Mouse (Mus musculus): Measurements from ENCODE around the gene Crmp1. TPM values are rescaled to one million over a fixed set of nuclear protein-coding genes. Genes with fewer than 3 reads are reported as not detected.

Gene Crmp1
- 9.4 and 11.8 TPM in 2 replicates for polyA plus RNA-seq (2014; fragmentation: Nextera tagmentation; extraction: Ambion mirVana)

- Histone ChIP-seq H3K9me3 (ENCODE audit: control insufficient read depth, low read length) (no peaks in the 10 kb centered on the region), H3K4me3 (ENCODE audit: low read depth, low read length) (peak within 1 kb of the TSS; percentile 43), H3K36me3 (ENCODE audit: control insufficient read depth, insufficient read depth, low read length) (no peaks in the 10 kb centered on the region), H3K27me3 (replicated peaks; ENCODE audit: control insufficient read depth, insufficient read depth, low read length) (peaks cover 73% of the 10 kb centered on the region), H3K27ac (ENCODE audit: low read depth, low read length) (no peak within 1 kb of the TSS), H3K9ac (ENCODE audit: low read depth, low read length) (no peak within 1 kb of the TSS), H3K4me2 (peak within 1 kb of the TSS; percentile 63), H3K4me1 (replicated peaks; ENCODE audit: control insufficient read depth, insufficient read depth, low read length) (peaks cover 5% of the 10 kb centered on the region; the same call in 1 of the 2 replicates)
- WGBS, result 3% methylated on average over 55 of the region's 56 CpGs
- DNase-seq (ENCODE audit: low spot score), result peak; percentile 69
- peak; percentile 67 for ATAC-seq (replicated peaks; ENCODE audit: low FRiP score)
These were observed at the start of gene Crmp1 for GRCm38 (mm10) chr5:37241651-37242151. Gene Crmp1, plus strand, starts transcription at chr5:37241940.

- DNase-seq (ENCODE audit: low spot score) (no peak), ATAC-seq (replicated peaks; ENCODE audit: low FRiP score) (no peak)
- Histone ChIP-seq H3K4me1 (replicated peaks; ENCODE audit: control insufficient read depth, insufficient read depth, low read length) (peaks cover 2% of the 10 kb centered on the region; the same call in 1 of the 2 replicates), H3K4me3 (ENCODE audit: low read depth, low read length) (no peak overlapping the region), H3K9ac (ENCODE audit: low read depth, low read length) (no peak overlapping the region), H3K27ac (ENCODE audit: low read depth, low read length) (no peak overlapping the region), H3K9me3 (ENCODE audit: control insufficient read depth, low read length) (no peaks in the 10 kb centered on the region), H3K36me3 (ENCODE audit: control insufficient read depth, insufficient read depth, low read length) (no peaks in the 10 kb centered on the region), H3K27me3 (replicated peaks; ENCODE audit: control insufficient read depth, insufficient read depth, low read length) (no peaks in the 10 kb centered on the region), H3K4me2 (no peak overlapping the region)
- 87% methylated on average over 8 of the region's 8 CpGs for WGBS
These were observed 45.5 kb upstream of the Crmp1 start for GRCm38 (mm10) chr5:37196196-37196595.

- H3K27me3 ChIP-seq (replicated peaks; ENCODE audit: control insufficient read depth, insufficient read depth, low read length), result no peaks in the 10 kb centered on the region
- H3K4me3 ChIP-seq (ENCODE audit: low read depth, low read length), result no peak overlapping the region
- DNase-seq (ENCODE audit: low spot score) (no peak), ATAC-seq (replicated peaks; ENCODE audit: low FRiP score) (no peak)
- H3K9ac ChIP-seq (ENCODE audit: low read depth, low read length), result no peak overlapping the region
- no peaks in the 10 kb centered on the region for H3K36me3 ChIP-seq (ENCODE audit: control insufficient read depth, insufficient read depth, low read length)
- no peaks in the 10 kb centered on the region for H3K9me3 ChIP-seq (ENCODE audit: control insufficient read depth, low read length)
- H3K4me2 ChIP-seq, result no peak overlapping the region
- peaks cover 2% of the 10 kb centered on the region; the same call in 1 of the 2 replicates for H3K4me1 ChIP-seq (replicated peaks; ENCODE audit: control insufficient read depth, insufficient read depth, low read length)
- H3K27ac ChIP-seq (ENCODE audit: low read depth, low read length), result no peak overlapping the region
- 53% methylated on average over 10 of the region's 10 CpGs for WGBS
These were observed 45.0 kb upstream of the Crmp1 start for GRCm38 (mm10) chr5:37196666-37197250.

GRCm38 (mm10) chr5:37197423-37197822, 44.3 kb upstream of the Crmp1 start:
- Histone ChIP-seq H3K27me3 (replicated peaks; ENCODE audit: control insufficient read depth, insufficient read depth, low read length) (no peaks in the 10 kb centered on the region), H3K9me3 (ENCODE audit: control insufficient read depth, low read length) (no peaks in the 10 kb centered on the region), H3K4me2 (no peak overlapping the region), H3K9ac (ENCODE audit: low read depth, low read length) (no peak overlapping the region), H3K4me3 (ENCODE audit: low read depth, low read length) (no peak overlapping the region), H3K27ac (ENCODE audit: low read depth, low read length) (no peak overlapping the region), H3K4me1 (replicated peaks; ENCODE audit: control insufficient read depth, insufficient read depth, low read length) (peaks cover 2% of the 10 kb centered on the region; the same call in 1 of the 2 replicates), H3K36me3 (ENCODE audit: control insufficient read depth, insufficient read depth, low read length) (no peaks in the 10 kb centered on the region)
- ATAC-seq (replicated peaks; ENCODE audit: low FRiP score) (no peak), DNase-seq (ENCODE audit: low spot score) (no peak)
- 77% methylated on average over 3 of the region's 3 CpGs for WGBS

- no peaks in the 10 kb centered on the region for H3K9me3 ChIP-seq (ENCODE audit: control insufficient read depth, low read length)
- peak; percentile 39; the same call in 1 of the 2 replicates for ATAC-seq (replicated peaks; ENCODE audit: low FRiP score)
- peaks cover 2% of the 10 kb centered on the region; the same call in 1 of the 2 replicates for H3K4me1 ChIP-seq (replicated peaks; ENCODE audit: control insufficient read depth, insufficient read depth, low read length)
- H3K36me3 ChIP-seq (ENCODE audit: control insufficient read depth, insufficient read depth, low read length), result no peaks in the 10 kb centered on the region
- 42% methylated on average over 2 of the region's 2 CpGs for whole genome bisulfite sequencing
- H3K27ac ChIP-seq (ENCODE audit: low read depth, low read length), result no peak overlapping the region
- H3K9ac ChIP-seq (ENCODE audit: low read depth, low read length), result no peak overlapping the region
- no peak overlapping the region for H3K4me2 ChIP-seq
- H3K27me3 ChIP-seq (replicated peaks; ENCODE audit: control insufficient read depth, insufficient read depth, low read length), result no peaks in the 10 kb centered on the region
- no peak overlapping the region for H3K4me3 ChIP-seq (ENCODE audit: low read depth, low read length)
- peak; percentile 43 for DNase-seq (ENCODE audit: low spot score)
These were observed 43.6 kb upstream of the Crmp1 start for GRCm38 (mm10) chr5:37198011-37198688.

- H3K27ac ChIP-seq (ENCODE audit: low read depth, low read length), result no peak overlapping the region
- peaks cover 2% of the 10 kb centered on the region; the same call in 1 of the 2 replicates for H3K4me1 ChIP-seq (replicated peaks; ENCODE audit: control insufficient read depth, insufficient read depth, low read length)
- no peak overlapping the region for H3K4me2 ChIP-seq
- no peaks in the 10 kb centered on the region for H3K27me3 ChIP-seq (replicated peaks; ENCODE audit: control insufficient read depth, insufficient read depth, low read length)
- ATAC-seq (replicated peaks; ENCODE audit: low FRiP score) (no peak), DNase-seq (ENCODE audit: low spot score) (no peak)
- no peaks in the 10 kb centered on the region for H3K9me3 ChIP-seq (ENCODE audit: control insufficient read depth, low read length)
- no peaks in the 10 kb centered on the region for H3K36me3 ChIP-seq (ENCODE audit: control insufficient read depth, insufficient read depth, low read length)
- H3K9ac ChIP-seq (ENCODE audit: low read depth, low read length), result no peak overlapping the region
- WGBS, result 56% methylated on average over 1 of the region's 1 CpGs
- no peak overlapping the region for H3K4me3 ChIP-seq (ENCODE audit: low read depth, low read length)
These were observed 39.5 kb upstream of the Crmp1 start for GRCm38 (mm10) chr5:37202285-37202684.

GRCm38 (mm10) chr5:37204886-37205285, 36.9 kb upstream of the Crmp1 start:
- Histone ChIP-seq H3K9me3 (ENCODE audit: control insufficient read depth, low read length) (no peaks in the 10 kb centered on the region), H3K27ac (ENCODE audit: low read depth, low read length) (no peak overlapping the region), H3K27me3 (replicated peaks; ENCODE audit: control insufficient read depth, insufficient read depth, low read length) (no peaks in the 10 kb centered on the region), H3K4me2 (no peak overlapping the region), H3K9ac (ENCODE audit: low read depth, low read length) (no peak overlapping the region), H3K36me3 (ENCODE audit: control insufficient read depth, insufficient read depth, low read length) (no peaks in the 10 kb centered on the region), H3K4me1 (replicated peaks; ENCODE audit: control insufficient read depth, insufficient read depth, low read length) (no peaks in the 10 kb centered on the region), H3K4me3 (ENCODE audit: low read depth, low read length) (no peak overlapping the region)
- ATAC-seq (replicated peaks; ENCODE audit: low FRiP score) (no peak), DNase-seq (ENCODE audit: low spot score) (no peak)
- 80% methylated on average over 7 of the region's 7 CpGs for WGBS

- Histone ChIP-seq H3K9me3 (ENCODE audit: control insufficient read depth, low read length) (no peaks in the 10 kb centered on the region), H3K27ac (ENCODE audit: low read depth, low read length) (no peak overlapping the region), H3K36me3 (ENCODE audit: control insufficient read depth, insufficient read depth, low read length) (no peaks in the 10 kb centered on the region), H3K4me2 (no peak overlapping the region), H3K4me3 (ENCODE audit: low read depth, low read length) (no peak overlapping the region), H3K9ac (ENCODE audit: low read depth, low read length) (no peak overlapping the region), H3K27me3 (replicated peaks; ENCODE audit: control insufficient read depth, insufficient read depth, low read length) (no peaks in the 10 kb centered on the region), H3K4me1 (replicated peaks; ENCODE audit: control insufficient read depth, insufficient read depth, low read length) (no peaks in the 10 kb centered on the region)
- 73% methylated on average over 1 of the region's 1 CpGs for whole genome bisulfite sequencing
- ATAC-seq (replicated peaks; ENCODE audit: low FRiP score) (no peak), DNase-seq (ENCODE audit: low spot score) (no peak)
These were observed 36.3 kb upstream of the Crmp1 start for GRCm38 (mm10) chr5:37205420-37205819.

All from liver, embryonic 11.5 days (tissue).